Mouse (Mus musculus): ENCODE measurements around the gene Mrps35. TPM values are rescaled to one million over a fixed set of nuclear protein-coding genes. Genes with fewer than 3 reads are reported as not detected.

The Mrps35 gene
- polyA plus RNA-seq, 1 experiment from 2014 or later = 135 TPM

DNA sequence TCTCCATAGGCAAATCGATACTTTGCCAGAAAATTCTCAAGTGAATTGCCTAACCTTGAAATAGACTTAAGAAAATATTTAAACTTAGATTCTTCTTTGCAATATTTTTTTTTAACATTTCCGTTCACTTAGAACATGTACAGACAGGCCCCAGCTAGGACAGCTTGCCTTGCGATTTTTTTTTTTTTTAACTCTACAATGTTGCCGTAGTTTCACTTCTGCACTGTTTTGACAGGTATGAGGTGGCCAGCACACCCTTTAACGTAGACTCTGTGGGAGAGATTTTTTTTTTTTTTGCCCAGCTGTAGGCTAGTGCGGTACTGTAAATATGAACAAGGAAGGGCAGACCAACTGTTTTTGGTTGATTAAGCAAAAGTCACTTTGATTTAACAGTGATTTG is 32.2 kb upstream of the Mrps35 start:
- H3K9ac ChIP-seq (ENCODE audit: low read depth, low read length) = no peak overlapping the region
- no peak overlapping the region for H3K4me3 ChIP-seq (ENCODE audit: low read depth, low read length)
- H3K27ac ChIP-seq (ENCODE audit: low read depth, low read length) = no peak overlapping the region
- H3K4me2 ChIP-seq = no peak overlapping the region
- 88% methylated on average over 6 of the region's 6 CpGs for WGBS (ENCODE audit: insufficient replicate concordance)
- no peak for ATAC-seq (replicated peaks; ENCODE audit: insufficient number of reproducible peaks, low FRiP score, low TSS enrichment)
- H3K9me3 ChIP-seq (replicated peaks; ENCODE audit: control insufficient read depth, low read length) = no peaks in the 10 kb centered on the region
- H3K27me3 ChIP-seq (ENCODE audit: control insufficient read depth, insufficient read depth, low read length) = no peaks in the 10 kb centered on the region
- H3K36me3 ChIP-seq (ENCODE audit: control insufficient read depth, insufficient read depth, low read length) = peaks cover 23% of the 10 kb centered on the region
- no peaks in the 10 kb centered on the region for H3K4me1 ChIP-seq (ENCODE audit: control insufficient read depth, insufficient read depth, low read length)

DNA sequence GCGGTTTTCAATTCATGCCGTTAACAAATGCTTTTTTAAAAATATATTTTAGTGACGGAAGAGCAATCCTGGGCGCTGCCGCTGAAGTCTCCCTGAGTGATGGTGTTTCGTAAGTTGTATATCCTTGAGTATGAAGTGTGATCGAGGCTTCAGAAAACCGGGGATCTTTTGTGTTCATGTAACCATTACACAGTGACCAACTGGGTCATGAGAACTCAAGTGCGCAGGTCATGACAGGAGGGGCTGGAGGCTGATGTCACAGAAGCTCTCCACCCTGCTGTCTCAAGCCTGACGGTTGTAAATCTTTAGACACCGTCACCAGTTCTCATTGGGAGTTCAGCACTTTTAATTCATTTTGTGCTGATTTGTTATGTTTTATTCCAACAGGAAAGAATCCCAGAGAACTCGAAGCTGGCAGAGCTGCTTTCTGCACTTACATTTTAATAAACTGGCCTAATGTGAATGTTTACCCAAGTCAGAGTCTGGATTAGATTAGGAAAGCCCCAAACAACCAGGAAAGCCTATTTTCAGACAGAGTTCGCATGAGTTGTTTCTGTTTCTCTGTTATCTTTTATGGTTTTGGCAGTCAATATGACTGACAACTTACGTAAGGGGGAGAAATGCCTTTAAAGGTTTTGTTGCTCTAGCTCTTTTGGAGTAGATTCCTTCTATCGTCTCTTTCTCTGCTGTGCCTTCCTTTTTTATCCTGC is 31.6 kb upstream of the Mrps35 start:
- no peaks in the 10 kb centered on the region for H3K9me3 ChIP-seq (replicated peaks; ENCODE audit: control insufficient read depth, low read length)
- no peaks in the 10 kb centered on the region for H3K4me1 ChIP-seq (ENCODE audit: control insufficient read depth, insufficient read depth, low read length)
- H3K36me3 ChIP-seq (ENCODE audit: control insufficient read depth, insufficient read depth, low read length) = peaks cover 23% of the 10 kb centered on the region
- H3K4me3 ChIP-seq (ENCODE audit: low read depth, low read length) = no peak overlapping the region
- 81% methylated on average over 15 of the region's 15 CpGs for WGBS (ENCODE audit: insufficient replicate concordance)
- no peak overlapping the region for H3K9ac ChIP-seq (ENCODE audit: low read depth, low read length)
- no peaks in the 10 kb centered on the region for H3K27me3 ChIP-seq (ENCODE audit: control insufficient read depth, insufficient read depth, low read length)
- ATAC-seq (replicated peaks; ENCODE audit: insufficient number of reproducible peaks, low FRiP score, low TSS enrichment) = no peak
- no peak overlapping the region for H3K4me2 ChIP-seq
- H3K27ac ChIP-seq (ENCODE audit: low read depth, low read length) = no peak overlapping the region

DNA sequence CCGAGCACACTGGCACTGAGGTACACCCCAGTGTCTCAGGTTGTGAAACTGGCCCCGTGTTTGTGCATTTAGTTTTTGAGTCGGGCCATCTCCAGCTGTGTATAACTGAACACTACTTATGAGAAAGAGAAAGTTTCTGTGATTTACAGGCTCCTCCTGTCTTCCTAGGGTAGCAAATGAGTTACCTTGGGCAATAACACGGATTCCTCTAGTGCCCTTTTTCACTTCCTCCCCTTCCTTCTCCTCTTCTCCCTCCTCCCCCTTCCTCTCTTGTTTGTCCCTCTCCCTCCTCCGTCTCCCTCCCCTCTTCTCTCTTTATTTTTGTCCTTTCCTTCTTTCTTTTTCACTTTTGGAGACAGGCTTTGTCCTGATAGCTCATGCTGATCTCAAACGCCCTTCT is 31.0 kb upstream of the Mrps35 start:
- Histone ChIP-seq H3K4me1 (ENCODE audit: control insufficient read depth, insufficient read depth, low read length) (no peaks in the 10 kb centered on the region), H3K27me3 (ENCODE audit: control insufficient read depth, insufficient read depth, low read length) (no peaks in the 10 kb centered on the region), H3K9me3 (replicated peaks; ENCODE audit: control insufficient read depth, low read length) (no peaks in the 10 kb centered on the region), H3K4me3 (ENCODE audit: low read depth, low read length) (no peak overlapping the region), H3K9ac (ENCODE audit: low read depth, low read length) (no peak overlapping the region), H3K36me3 (ENCODE audit: control insufficient read depth, insufficient read depth, low read length) (peaks cover 22% of the 10 kb centered on the region), H3K4me2 (no peak overlapping the region), H3K27ac (ENCODE audit: low read depth, low read length) (no peak overlapping the region)
- 77% methylated on average over 6 of the region's 6 CpGs for WGBS (ENCODE audit: insufficient replicate concordance)
- no peak for ATAC-seq (replicated peaks; ENCODE audit: insufficient number of reproducible peaks, low FRiP score, low TSS enrichment)

DNA sequence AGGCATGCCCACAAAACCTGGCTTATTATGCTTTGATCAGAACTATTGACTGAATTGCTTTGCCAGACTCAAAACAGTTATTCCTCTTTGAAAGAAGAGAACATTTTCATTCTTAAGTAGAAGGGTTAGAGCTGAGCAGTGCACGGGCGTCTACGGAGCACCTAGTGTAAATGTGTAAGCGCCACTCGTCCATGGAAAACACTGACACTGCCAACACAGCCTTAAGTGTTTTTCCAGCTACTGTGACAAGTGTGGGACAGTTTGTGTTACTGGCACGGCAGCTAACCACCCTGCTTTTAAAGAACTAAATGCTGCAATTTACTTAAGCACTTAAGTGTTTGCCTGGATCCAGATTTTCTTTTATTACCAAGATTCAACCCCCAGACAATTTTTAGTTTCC is 30.6 kb upstream of the Mrps35 start:
- Histone ChIP-seq H3K27me3 (ENCODE audit: control insufficient read depth, insufficient read depth, low read length) (no peaks in the 10 kb centered on the region), H3K4me1 (ENCODE audit: control insufficient read depth, insufficient read depth, low read length) (no peaks in the 10 kb centered on the region), H3K9me3 (replicated peaks; ENCODE audit: control insufficient read depth, low read length) (no peaks in the 10 kb centered on the region), H3K4me2 (no peak overlapping the region), H3K4me3 (ENCODE audit: low read depth, low read length) (no peak overlapping the region), H3K27ac (ENCODE audit: low read depth, low read length) (no peak overlapping the region), H3K9ac (ENCODE audit: low read depth, low read length) (no peak overlapping the region), H3K36me3 (ENCODE audit: control insufficient read depth, insufficient read depth, low read length) (peaks cover 18% of the 10 kb centered on the region)
- 70% methylated on average over 6 of the region's 6 CpGs for WGBS (ENCODE audit: insufficient replicate concordance)
- no peak for ATAC-seq (replicated peaks; ENCODE audit: insufficient number of reproducible peaks, low FRiP score, low TSS enrichment)

DNA sequence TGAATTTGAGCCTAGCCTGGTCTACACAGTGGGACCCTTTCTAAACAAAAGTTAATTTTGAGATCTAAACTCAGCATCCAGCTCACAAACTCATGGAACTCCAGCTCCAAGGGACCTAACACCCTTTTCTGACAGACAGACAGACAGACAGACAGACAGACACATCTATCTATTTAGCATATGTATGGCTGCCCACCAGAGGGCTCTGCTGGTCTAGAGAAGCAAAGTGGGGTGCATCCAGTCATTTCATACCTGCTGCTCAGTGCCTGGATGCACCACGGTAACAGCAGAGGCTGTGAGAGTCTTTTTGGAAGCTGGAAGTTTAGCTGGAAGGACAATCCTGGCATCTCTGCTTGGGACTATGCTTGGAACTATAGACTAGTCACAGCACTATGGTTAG is 29.0 kb upstream of the Mrps35 start:
- H3K4me3 ChIP-seq (ENCODE audit: low read depth, low read length) = no peak overlapping the region
- H3K27ac ChIP-seq (ENCODE audit: low read depth, low read length) = no peak overlapping the region
- 85% methylated on average over 1 of the region's 1 CpGs for WGBS (ENCODE audit: insufficient replicate concordance)
- no peaks in the 10 kb centered on the region for H3K27me3 ChIP-seq (ENCODE audit: control insufficient read depth, insufficient read depth, low read length)
- ATAC-seq (replicated peaks; ENCODE audit: insufficient number of reproducible peaks, low FRiP score, low TSS enrichment) = no peak
- no peak overlapping the region for H3K9ac ChIP-seq (ENCODE audit: low read depth, low read length)
- H3K4me2 ChIP-seq = no peak overlapping the region
- H3K4me1 ChIP-seq (ENCODE audit: control insufficient read depth, insufficient read depth, low read length) = no peaks in the 10 kb centered on the region
- no peaks in the 10 kb centered on the region for H3K9me3 ChIP-seq (replicated peaks; ENCODE audit: control insufficient read depth, low read length)
- peaks cover 8% of the 10 kb centered on the region for H3K36me3 ChIP-seq (ENCODE audit: control insufficient read depth, insufficient read depth, low read length)

DNA sequence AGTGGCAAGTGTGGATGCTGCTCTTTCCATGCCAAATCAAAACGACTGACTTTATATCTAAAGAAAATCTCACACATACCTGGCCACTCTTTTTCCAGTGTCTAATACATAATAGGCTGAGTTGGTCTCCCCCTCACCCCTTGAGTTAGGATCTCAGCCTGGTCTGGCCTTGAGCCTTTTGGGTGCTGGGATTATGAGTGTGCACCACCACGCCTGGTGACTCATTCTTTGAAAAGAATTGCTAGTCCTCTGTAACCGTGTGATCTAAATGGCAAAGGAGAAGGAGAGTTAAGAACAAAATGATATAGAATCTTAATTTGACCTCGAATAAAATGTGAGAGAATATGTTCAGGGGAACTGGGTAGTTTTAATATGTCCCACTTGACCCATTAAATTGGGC is 24.7 kb upstream of the Mrps35 start:
- Histone ChIP-seq H3K9ac (ENCODE audit: low read depth, low read length) (no peak overlapping the region), H3K27me3 (ENCODE audit: control insufficient read depth, insufficient read depth, low read length) (no peaks in the 10 kb centered on the region), H3K36me3 (ENCODE audit: control insufficient read depth, insufficient read depth, low read length) (peaks cover 11% of the 10 kb centered on the region; the same call in 1 of the 2 replicates), H3K27ac (ENCODE audit: low read depth, low read length) (no peak overlapping the region), H3K4me2 (no peak overlapping the region), H3K9me3 (replicated peaks; ENCODE audit: control insufficient read depth, low read length) (no peaks in the 10 kb centered on the region), H3K4me3 (ENCODE audit: low read depth, low read length) (no peak overlapping the region), H3K4me1 (ENCODE audit: control insufficient read depth, insufficient read depth, low read length) (peaks cover 2% of the 10 kb centered on the region; the same call in 1 of the 2 replicates)
- ATAC-seq (replicated peaks; ENCODE audit: insufficient number of reproducible peaks, low FRiP score, low TSS enrichment) = no peak
- 81% methylated on average over 4 of the region's 4 CpGs for WGBS (ENCODE audit: insufficient replicate concordance)

DNA sequence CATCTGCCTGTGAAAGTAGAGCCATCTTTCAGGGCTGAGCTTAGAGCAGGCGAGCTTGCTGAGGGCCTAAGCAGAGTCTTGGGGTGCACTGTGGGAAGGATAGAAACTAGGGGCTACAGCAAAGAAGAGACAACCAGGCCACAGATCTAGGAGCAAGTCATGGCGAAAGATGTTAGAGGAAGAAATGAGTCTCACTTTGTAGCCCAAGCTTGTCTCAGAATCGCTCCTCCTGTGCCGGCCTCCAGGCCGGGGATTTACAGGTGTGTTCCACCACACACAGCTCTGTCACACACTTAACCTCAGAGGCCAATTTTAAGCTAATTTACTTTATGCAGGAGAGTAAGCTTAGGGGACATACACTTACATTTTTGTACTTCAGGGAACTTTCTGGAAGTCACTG is 24.2 kb upstream of the Mrps35 start:
- H3K9me3 ChIP-seq (replicated peaks; ENCODE audit: control insufficient read depth, low read length) = no peaks in the 10 kb centered on the region
- no peak overlapping the region for H3K4me2 ChIP-seq
- H3K4me1 ChIP-seq (ENCODE audit: control insufficient read depth, insufficient read depth, low read length) = peaks cover 2% of the 10 kb centered on the region; the same call in 1 of the 2 replicates
- WGBS (ENCODE audit: insufficient replicate concordance) = 93% methylated on average over 5 of the region's 5 CpGs
- no peak overlapping the region for H3K4me3 ChIP-seq (ENCODE audit: low read depth, low read length)
- H3K27me3 ChIP-seq (ENCODE audit: control insufficient read depth, insufficient read depth, low read length) = no peaks in the 10 kb centered on the region
- no peak for ATAC-seq (replicated peaks; ENCODE audit: insufficient number of reproducible peaks, low FRiP score, low TSS enrichment)
- H3K36me3 ChIP-seq (ENCODE audit: control insufficient read depth, insufficient read depth, low read length) = peaks cover 11% of the 10 kb centered on the region; the same call in 1 of the 2 replicates
- H3K9ac ChIP-seq (ENCODE audit: low read depth, low read length) = no peak overlapping the region
- H3K27ac ChIP-seq (ENCODE audit: low read depth, low read length) = no peak overlapping the region

DNA sequence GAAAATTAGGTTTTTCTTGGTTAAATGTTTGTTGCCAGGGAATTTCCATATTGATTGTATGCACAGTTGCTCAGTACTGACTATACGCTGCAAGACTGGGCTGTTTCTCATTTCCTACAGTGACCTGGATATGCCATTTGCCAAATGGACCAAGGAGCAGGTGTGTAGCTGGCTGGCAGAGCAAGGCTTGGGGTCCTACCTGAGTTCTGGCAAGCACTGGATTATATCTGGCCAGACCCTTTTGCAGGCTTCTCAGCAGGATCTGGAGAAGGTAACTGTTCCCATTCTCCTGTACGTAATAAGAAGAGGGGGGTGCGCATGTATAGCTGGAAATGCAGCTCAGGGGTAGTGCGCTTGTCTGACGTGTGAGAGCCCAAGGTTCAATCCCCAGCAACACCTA is 21.4 kb upstream of the Mrps35 start:
- H3K4me2 ChIP-seq = no peak overlapping the region
- H3K9me3 ChIP-seq (replicated peaks; ENCODE audit: control insufficient read depth, low read length) = no peaks in the 10 kb centered on the region
- peaks cover 2% of the 10 kb centered on the region; the same call in 1 of the 2 replicates for H3K4me1 ChIP-seq (ENCODE audit: control insufficient read depth, insufficient read depth, low read length)
- no peak overlapping the region for H3K27ac ChIP-seq (ENCODE audit: low read depth, low read length)
- peaks cover 15% of the 10 kb centered on the region for H3K36me3 ChIP-seq (ENCODE audit: control insufficient read depth, insufficient read depth, low read length)
- no peak overlapping the region for H3K4me3 ChIP-seq (ENCODE audit: low read depth, low read length)
- no peak for ATAC-seq (replicated peaks; ENCODE audit: insufficient number of reproducible peaks, low FRiP score, low TSS enrichment)
- H3K9ac ChIP-seq (ENCODE audit: low read depth, low read length) = no peak overlapping the region
- H3K27me3 ChIP-seq (ENCODE audit: control insufficient read depth, insufficient read depth, low read length) = no peaks in the 10 kb centered on the region
- WGBS (ENCODE audit: insufficient replicate concordance) = 83% methylated on average over 5 of the region's 5 CpGs

Measured in heart, embryonic 11.5 days (tissue).